Mouse (Mus musculus): ENCODE data around the gene Col5a3.

DNA sequence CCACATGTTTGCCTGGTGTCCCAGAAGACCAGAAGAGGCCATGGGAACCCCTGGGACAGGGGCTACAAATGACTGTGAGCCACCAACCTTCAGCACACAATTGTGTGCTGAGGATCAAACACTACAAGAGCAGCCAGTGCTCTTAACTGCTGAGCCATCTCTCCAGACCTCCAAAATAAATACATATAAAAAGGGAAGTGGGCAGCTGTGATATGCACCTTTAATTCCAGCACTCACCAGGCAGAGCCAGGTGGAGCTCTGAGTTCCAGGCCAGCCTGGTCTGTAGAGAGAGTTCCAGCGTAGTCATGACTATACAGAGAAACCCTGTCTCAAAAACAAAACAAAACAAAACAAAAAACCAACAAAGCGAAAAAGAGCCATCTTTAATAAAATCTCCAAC is 60.5 kb downstream of the Col5a3 start:
- TF ChIP-seq CTCF (IDR thresholded peaks at IDR 0.05; ENCODE audit: low read depth): no peak
- no peak for TF ChIP-seq EP300 (optimal IDR thresholded peaks at IDR 0.05)

All from stomach, postnatal 0 days (tissue).